Mouse (Mus musculus) MEL (cell line): ENCODE measurements around the gene D5Ertd579e. TPM values are rescaled to one million over a fixed set of nuclear protein-coding genes. Genes with fewer than 3 reads are reported as not detected.

ENCODE experiments used
- DNase-seq: peaks from one replicate; pipeline ENCODE4 v3.0.0; 2011; ENCODE audit warnings: low read depth, low spot score
- H3K27ac ChIP-seq: 2 replicates; pipeline ENCODE4 v1.5.1; 2012; ENCODE audit warnings: low read depth, mild to moderate bottlenecking, control low read depth, low read length, moderate library complexity; ENCODE audit not compliant: control insufficient read depth
- H3K27me3 ChIP-seq, 2 experiments: fragments of 150-350 bp in 1 of 2; sonication (generic) in 1 of 2; 2 replicates each; pipeline ENCODE4 v1.6.1; 2012; ENCODE audit warnings: low read length in 2 of 2, mild to moderate bottlenecking in 2 of 2, improper control_type of control experiment in 1 of 2, moderate library complexity in 1 of 2; ENCODE audit not compliant: insufficient read depth in 2 of 2, control insufficient read depth in 1 of 2
- H3K36me3 ChIP-seq, 2 experiments: 2 replicates each; pipeline ENCODE4 v1.6.1; 2012 to 2014; ENCODE audit warnings: low read length in 2 of 2, improper control_type of control experiment in 1 of 2, inconsistent platforms in 1 of 2, mild to moderate bottlenecking in 1 of 2; ENCODE audit not compliant: insufficient read depth in 2 of 2, control insufficient read depth in 1 of 2
- H3K4me1 ChIP-seq, 2 experiments: fragments of 150-350 bp in 1 of 2; sonication (generic) in 1 of 2; 2 replicates each; pipeline ENCODE4 v1.6.1; 2012; ENCODE audit warnings: low read length in 2 of 2, improper control_type of control experiment in 1 of 2, mild to moderate bottlenecking in 1 of 2; ENCODE audit not compliant: insufficient read depth in 2 of 2, control insufficient read depth in 1 of 2
- H3K4me3 ChIP-seq, 2 experiments: fragments of 150-350 bp in 1 of 2; sonication (generic) in 1 of 2; 2 replicates each; pipeline ENCODE4 v1.5.1; 2012; ENCODE audit warnings: low read depth in 2 of 2, low read length in 2 of 2, mild to moderate bottlenecking in 2 of 2, moderate library complexity in 2 of 2, control low read depth in 1 of 2, improper control_type of control experiment in 1 of 2; ENCODE audit not compliant: control insufficient read depth in 1 of 2, insufficient read depth in 1 of 2
- H3K79me2 ChIP-seq: 2 replicates; pipeline ENCODE4 v1.6.1; 2012; ENCODE audit warnings: mild to moderate bottlenecking, low read length, moderate library complexity; ENCODE audit not compliant: control insufficient read depth, poor library complexity, insufficient read depth
- H3K9ac ChIP-seq: 2 replicates; pipeline ENCODE4 v1.6.1; 2012; ENCODE audit warnings: low read depth, mild to moderate bottlenecking, control low read depth, low read length, moderate library complexity; ENCODE audit not compliant: control insufficient read depth, poor library complexity, severe bottlenecking
- H3K9me3 ChIP-seq: fragments of 150-350 bp; sonication (generic); replicated peaks from 2 replicates; pipeline ENCODE4 v1.6.1; 2012; ENCODE audit warnings: mild to moderate bottlenecking, low read length, improper control_type of control experiment, moderate library complexity; ENCODE audit not compliant: insufficient read depth
- BHLHE40 ChIP-seq: IDR thresholded peaks from 2 replicates; pipeline ENCODE4 v1.6.1; 2012; ENCODE audit warnings: low read depth, mild to moderate bottlenecking, inconsistent platforms, low read length, improper control_type of control experiment, borderline replicate concordance
- CTCF ChIP-seq, 3 experiments: IDR thresholded peaks in 2 of 3; conservative IDR thresholded peaks in 1 of 3; 2 replicates each; pipeline ENCODE4 v1.5.1; 2011 to 2012; ENCODE audit warnings: low read length in 3 of 3, low read depth in 2 of 3, mild to moderate bottlenecking in 2 of 3, improper control_type of control experiment in 1 of 3, inconsistent platforms in 1 of 3, mixed read lengths in 1 of 3, moderate library complexity in 1 of 3; ENCODE audit not compliant: control insufficient read depth in 1 of 3, insufficient read depth in 1 of 3, poor library complexity in 1 of 3, severe bottlenecking in 1 of 3
- ELF1 ChIP-seq: IDR thresholded peaks from 2 replicates; pipeline ENCODE4 v1.6.1; 2014; ENCODE audit warnings: low read depth, mild to moderate bottlenecking, inconsistent platforms, low read length, improper control_type of control experiment, moderate library complexity
- EP300 ChIP-seq, 2 experiments: IDR thresholded peaks; 2 replicates each; pipeline ENCODE4 v1.6.1; 2011; ENCODE audit warnings: improper control_type of control experiment in 2 of 2, low read length in 2 of 2, low read depth in 1 of 2, mild to moderate bottlenecking in 1 of 2
- GATA1 ChIP-seq: IDR thresholded peaks from 2 replicates; pipeline ENCODE4 v1.6.1; 2011; ENCODE audit warnings: low read depth, low read length, improper control_type of control experiment
- HCFC1 ChIP-seq: IDR thresholded peaks from 2 replicates; pipeline ENCODE4 v1.6.1; 2012; ENCODE audit warnings: low read depth, mild to moderate bottlenecking, inconsistent platforms, low read length, improper control_type of control experiment, moderate library complexity
- JUND ChIP-seq: IDR thresholded peaks from 2 replicates; pipeline ENCODE4 v1.6.1; 2011; ENCODE audit warnings: low read depth, mild to moderate bottlenecking, improper control_type of control experiment, low read length
- MAFK ChIP-seq: IDR thresholded peaks from 2 replicates; pipeline ENCODE4 v1.6.1; 2011; ENCODE audit warnings: low read depth, mild to moderate bottlenecking, low read length, improper control_type of control experiment, borderline replicate concordance
- MAZ ChIP-seq: IDR thresholded peaks from 2 replicates; pipeline ENCODE4 v1.6.1; 2012; ENCODE audit warnings: low read depth, mild to moderate bottlenecking, inconsistent platforms, low read length, improper control_type of control experiment
- MYB ChIP-seq: IDR thresholded peaks from 2 replicates; pipeline ENCODE4 v1.6.1; 2011; ENCODE audit warnings: mild to moderate bottlenecking, low read depth, low read length, improper control_type of control experiment
- MYC ChIP-seq: IDR thresholded peaks from 2 replicates; pipeline ENCODE4 v1.6.1; 2011; ENCODE audit warnings: low read depth, mild to moderate bottlenecking, low read length, improper control_type of control experiment, moderate library complexity
- NELFE ChIP-seq: IDR thresholded peaks from 2 replicates; pipeline ENCODE4 v1.6.1; 2011; ENCODE audit warnings: low read depth, low read length, improper control_type of control experiment
- NRF1 ChIP-seq: IDR thresholded peaks from 2 replicates; pipeline ENCODE4 v1.6.1; 2014; ENCODE audit warnings: low read depth, mild to moderate bottlenecking, inconsistent platforms, low read length, improper control_type of control experiment, moderate library complexity; ENCODE audit not compliant: poor library complexity, insufficient read depth, severe bottlenecking
- POLR2AphosphoS5 ChIP-seq: IDR thresholded peaks from 2 replicates; pipeline ENCODE4 v1.6.1; 2012; ENCODE audit warnings: low read depth, borderline replicate concordance, mild to moderate bottlenecking, inconsistent platforms, low read length, moderate library complexity, mixed read lengths
- RAD21 ChIP-seq: IDR thresholded peaks from 2 replicates; pipeline ENCODE4 v1.6.1; 2011; ENCODE audit warnings: mild to moderate bottlenecking, low read depth, low read length, improper control_type of control experiment
- RCOR1 ChIP-seq: IDR thresholded peaks from 2 replicates; pipeline ENCODE4 v1.6.1; 2012; ENCODE audit warnings: low read depth, mild to moderate bottlenecking, inconsistent platforms, low read length, improper control_type of control experiment
- SIN3A ChIP-seq: IDR thresholded peaks from 2 replicates; pipeline ENCODE4 v1.6.1; 2012; ENCODE audit warnings: low read length, improper control_type of control experiment, inconsistent platforms
- SMC3 ChIP-seq: IDR thresholded peaks from 2 replicates; pipeline ENCODE4 v1.6.1; 2011; ENCODE audit warnings: low read depth, low read length, improper control_type of control experiment
- TBP ChIP-seq: IDR thresholded peaks from 2 replicates; pipeline ENCODE4 v1.8.0; 2011; ENCODE audit warnings: low read depth, low read length, improper control_type of control experiment
- TCF12 ChIP-seq: IDR thresholded peaks from 2 replicates; pipeline ENCODE4 v1.6.1; 2014; ENCODE audit warnings: low read depth, mild to moderate bottlenecking, inconsistent platforms, low read length, improper control_type of control experiment, moderate library complexity
- UBTF ChIP-seq: IDR thresholded peaks from 2 replicates; pipeline ENCODE4 v1.6.1; 2012; ENCODE audit warnings: low read depth, mild to moderate bottlenecking, inconsistent platforms, low read length, improper control_type of control experiment, moderate library complexity, borderline replicate concordance; ENCODE audit not compliant: insufficient read depth
- USF1 ChIP-seq: IDR thresholded peaks from 2 replicates; pipeline ENCODE4 v1.6.1; 2014; ENCODE audit warnings: low read depth, mild to moderate bottlenecking, inconsistent platforms, low read length, improper control_type of control experiment, moderate library complexity
- ZC3H11A ChIP-seq: IDR thresholded peaks from 2 replicates; pipeline ENCODE4 v1.6.1; 2012; ENCODE audit warnings: low read depth, mild to moderate bottlenecking, inconsistent platforms, low read length, improper control_type of control experiment
- ZNF384 ChIP-seq: IDR thresholded peaks from 2 replicates; pipeline ENCODE4 v1.6.1; 2012; ENCODE audit warnings: low read depth, mild to moderate bottlenecking, inconsistent platforms, low read length, improper control_type of control experiment
- polyA plus RNA-seq, 2 experiments: library from polyadenylated mRNA; stranded (reverse) in 1 of 2; unstranded in 1 of 2; fragments of >175 nt in 1 of 2; fragments of >200 nt in 1 of 2; gene quantifications; 2 replicates each; pipeline versions ENCODE4 v1.2.1 to v1.2.4; 2012; ENCODE audit warnings: low replicate concordance in 2 of 2, low read depth in 1 of 2; ENCODE audit not compliant: insufficient read length in 2 of 2, insufficient read depth in 1 of 2, missing spikeins in 1 of 2
- total RNA-seq: library from RNA; depleted of rRNA; stranded (reverse); fragments of 300-350 nt; gene quantifications from 2 replicates; pipeline ENCODE4 v1.2.3, GENCODE M21; 2012

The D5Ertd579e gene
- total and polyA plus RNA-seq, 3 experiments, result 15.9 to 31.1 TPM; not detected in 1

GRCm38 (mm10) chr5:36695461-36696231 lies at the start of gene D5Ertd579e (continued):
- peak; percentile 63 for TF ChIP-seq TBP
- TF ChIP-seq ZC3H11A, result no peak
- peak; percentile 45; the same call in 1 of the 2 replicates for TF ChIP-seq NRF1
- peak in 1 of 2 experiments; percentile 31; a peak in 1 of 4 replicates for TF ChIP-seq EP300 (IDR thresholded peaks at IDR 0.05; ENCODE audit: low read depth in 1 of 2, low read length in 2 of 2)

- peaks cover 2 to 14% of the 10 kb centered on the region in 2 experiments; a peak in 3 of 4 replicates for H3K4me1 ChIP-seq
- peak overlapping the region; percentile 24 for H3K9ac ChIP-seq
These were observed 46.5 kb upstream of the D5Ertd579e start for GRCm38 (mm10) chr5:36742126-36742848.

GRCm38 (mm10) chr5:36739829-36740228 lies 44.0 kb upstream of the D5Ertd579e start:
- Histone ChIP-seq H3K27ac (no peak overlapping the region), H3K27me3 (no peaks in the 10 kb centered on the region), H3K79me2 (no peaks in the 10 kb centered on the region), H3K4me3 (no peak overlapping the region), H3K36me3 (peaks cover 0 to 16% of the 10 kb centered on the region in 2 experiments; a peak in 2 of 4 replicates), H3K9me3 (no peaks in the 10 kb centered on the region), H3K4me1 (peaks cover 6 to 28% of the 10 kb centered on the region in 2 experiments), H3K9ac (no peak overlapping the region)
- peak; percentile 62 for DNase-seq
- TF ChIP-seq POLR2AphosphoS5 (no peak), SMC3 (peak; percentile 94), MAFK (no peak), ZNF384 (no peak), ELF1 (no peak), RAD21 (peak; percentile 87), MAZ (no peak), UBTF (no peak), EP300 (IDR thresholded peaks at IDR 0.05; ENCODE audit: low read depth in 1 of 2, low read length in 2 of 2) (no peak), CTCF (IDR thresholded peaks at IDR 0.05 in 2 of 3, conservative IDR thresholded peaks at IDR 0.05 in 1 of 3; ENCODE audit: control insufficient read depth in 1 of 3, insufficient read depth in 1 of 3, low read depth in 2 of 3, low read length in 3 of 3, poor library complexity in 1 of 3, severe bottlenecking in 1 of 3) (peak; percentile 67 to 86 (median 77)), ZC3H11A (peak; percentile 80)

More at GRCm38 (mm10) chr5:36742126-36742848, 46.5 kb upstream of the D5Ertd579e start:
- Histone ChIP-seq H3K79me2 (peaks cover 10% of the 10 kb centered on the region), H3K4me3 (peak overlapping the region; percentile 49 to 59; a peak in 3 of 4 replicates), H3K9me3 (no peaks in the 10 kb centered on the region), H3K36me3 (peaks cover 0 to 12% of the 10 kb centered on the region in 2 experiments; a peak in 2 of 4 replicates), H3K27ac (no peak overlapping the region), H3K27me3 (no peaks in the 10 kb centered on the region)
- peak; percentile 88 for DNase-seq
- TF ChIP-seq CTCF (IDR thresholded peaks at IDR 0.05 in 2 of 3, conservative IDR thresholded peaks at IDR 0.05 in 1 of 3; ENCODE audit: control insufficient read depth in 1 of 3, insufficient read depth in 1 of 3, low read depth in 2 of 3, low read length in 3 of 3, poor library complexity in 1 of 3, severe bottlenecking in 1 of 3), result peak in 2 of 3 experiments; percentile 96 to 98; a peak in 5 of 6 replicates
- TF ChIP-seq RCOR1, result peak; percentile 52
- 0 out of 2 replicates have a peak, but pooled peaks have one; percentile 14 for TF ChIP-seq USF1
- peak; percentile 54; the same call in 1 of the 2 replicates for TF ChIP-seq BHLHE40
- peak; percentile 64 for TF ChIP-seq ZNF384
- TF ChIP-seq ELF1, result 0 out of 2 replicates have a peak, but pooled peaks have one; percentile 10
- TF ChIP-seq NELFE, result no peak
- TF ChIP-seq EP300 (IDR thresholded peaks at IDR 0.05; ENCODE audit: low read depth in 1 of 2, low read length in 2 of 2), result peak in 1 of 2 experiments; percentile 35; a peak in 2 of 4 replicates
- peak; percentile 100 for TF ChIP-seq SMC3
- peak; percentile 99 for TF ChIP-seq ZC3H11A
- peak; percentile 55; the same call in 1 of the 2 replicates for TF ChIP-seq HCFC1
- TF ChIP-seq JUND, result 0 out of 2 replicates have a peak, but pooled peaks have one; percentile 73
- peak; percentile 76 for TF ChIP-seq SIN3A
- TF ChIP-seq MYC, result peak; percentile 54; the same call in 1 of the 2 replicates
- TF ChIP-seq MYB, result no peak
- TF ChIP-seq TCF12, result no peak; the same call in 1 of the 2 replicates
- TF ChIP-seq TBP, result peak; percentile 46; the same call in 1 of the 2 replicates
- no peak for TF ChIP-seq GATA1
- 0 out of 2 replicates have a peak, but pooled peaks have one; percentile 7 for TF ChIP-seq NRF1
